Mouse (Mus musculus) midbrain, embryonic 14.5 days (tissue): Measurements from ENCODE around the gene Sh3rf3. TPM values are rescaled to one million over a fixed set of nuclear protein-coding genes. Genes with fewer than 3 reads are reported as not detected.

Experiments used
- ATAC-seq: fragments of 200-750 bp; cut with Nextera tagmentation; 2 replicates; pipeline ENCODE4 v1.8.0; 2017; ENCODE audit warnings: moderate number of reproducible peaks, moderate library complexity; ENCODE audit not compliant: low FRiP score, low TSS enrichment
- DNase-seq: peaks from one replicate; pipeline ENCODE4 v3.0.0-alpha.2; 2015
- H3K27ac ChIP-seq: fragments of 300-500 bp; sonication (generic); replicated peaks from 2 replicates; pipeline ENCODE4 v1.5.1; 2014; ENCODE audit warnings: mild to moderate bottlenecking, low read depth, low read length, moderate library complexity
- H3K27me3 ChIP-seq: fragments of 300-500 bp; sonication (generic); 2 replicates; pipeline ENCODE4 v1.6.1; 2014; ENCODE audit warnings: low read length, control low read depth, mixed read lengths; ENCODE audit not compliant: control insufficient read depth, insufficient read depth
- H3K36me3 ChIP-seq: fragments of 300-500 bp; sonication (generic); 2 replicates; pipeline ENCODE4 v1.6.1; 2014; ENCODE audit warnings: low read length, control low read depth; ENCODE audit not compliant: control insufficient read depth, insufficient read depth
- H3K4me1 ChIP-seq: fragments of 300-500 bp; sonication (generic); 2 replicates; pipeline ENCODE4 v1.6.1; 2014; ENCODE audit warnings: mild to moderate bottlenecking, antibody characterized with exemption, low read length, control low read depth; ENCODE audit not compliant: control insufficient read depth, insufficient read depth
- H3K4me2 ChIP-seq: fragments of 300-500 bp; sonication (generic); 2 replicates; pipeline ENCODE4 v1.6.1; 2014; ENCODE audit warnings: mild to moderate bottlenecking, low read length, moderate library complexity
- H3K4me3 ChIP-seq: fragments of 300-500 bp; sonication (generic); replicated peaks from 2 replicates; pipeline ENCODE4 v1.5.1; 2014; ENCODE audit warnings: low read depth, low read length
- H3K9ac ChIP-seq: fragments of 300-500 bp; sonication (generic); replicated peaks from 2 replicates; pipeline ENCODE4 v1.6.1; 2014; ENCODE audit warnings: mild to moderate bottlenecking, low read length, moderate library complexity
- H3K9me3 ChIP-seq: fragments of 300-500 bp; sonication (generic); 2 replicates; pipeline ENCODE4 v1.6.1; 2016; ENCODE audit warnings: low read length, control low read depth, mixed read lengths; ENCODE audit not compliant: control insufficient read depth
- WGBS: fragments of 180-500 bp; shearing (Covaris S2); extraction: QIAGEN DNeasy Blood & Tissue Kit; methylation state at CpG from one replicate; pipeline ENCODE4 v1.1.7; 2014; 5-methylcytosine and 5-hydroxymethylcytosine counted together
- polyA plus RNA-seq: library from polyadenylated mRNA; unstranded; fragments of >200 nt; fragmentation: Nextera tagmentation; extraction: Ambion mirVana; gene quantifications from 2 replicates; pipeline ENCODE4 v1.2.1, GENCODE M21; 2014

The Sh3rf3 gene
- polyA plus RNA-seq, 1 experiment from 2014 or later: 2.4 TPM

DNA sequence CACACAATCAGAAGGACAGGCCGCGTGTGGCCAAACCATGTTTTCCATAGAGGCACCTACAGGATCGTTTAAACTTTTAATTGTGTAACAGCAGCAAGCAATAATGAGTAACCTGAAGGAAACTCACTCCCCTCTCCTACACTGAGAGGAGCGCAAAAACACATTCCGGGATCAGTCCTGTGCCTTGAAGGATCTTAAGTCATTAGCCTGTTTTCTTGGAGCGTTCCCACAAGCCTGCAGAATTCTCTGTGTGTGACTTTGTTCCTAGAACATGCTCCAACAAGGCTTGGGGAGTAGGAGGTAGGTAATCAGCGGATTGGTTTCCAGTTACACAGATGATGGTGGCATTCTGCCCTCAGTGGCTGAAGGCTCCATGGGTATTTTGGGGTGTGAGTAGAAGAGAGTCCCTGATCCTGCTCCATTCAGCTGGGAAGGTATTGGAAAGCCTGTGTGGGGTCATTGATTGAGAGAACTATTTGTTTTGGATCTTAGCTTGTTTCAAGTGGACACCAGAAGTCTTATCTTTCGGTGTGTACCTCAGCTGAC is 108.6 kb downstream of the Sh3rf3 start:
- H3K4me2 ChIP-seq: no peak overlapping the region
- 92% methylated on average over 8 of the region's 8 CpGs for WGBS
- no peaks in the 10 kb centered on the region for H3K27me3 ChIP-seq
- H3K4me3 ChIP-seq: no peak overlapping the region
- H3K4me1 ChIP-seq: no peaks in the 10 kb centered on the region
- H3K9ac ChIP-seq: no peak overlapping the region
- H3K27ac ChIP-seq: no peak overlapping the region
- H3K9me3 ChIP-seq: no peaks in the 10 kb centered on the region
- DNase-seq: no peak
- H3K36me3 ChIP-seq: no peaks in the 10 kb centered on the region
- ATAC-seq: no peak

- H3K4me1 ChIP-seq: no peaks in the 10 kb centered on the region
- DNase-seq: no peak
- no peak overlapping the region for H3K27ac ChIP-seq
- WGBS: 92% methylated on average over 6 of the region's 6 CpGs
- no peaks in the 10 kb centered on the region for H3K9me3 ChIP-seq
- H3K4me3 ChIP-seq: no peak overlapping the region
- H3K4me2 ChIP-seq: no peak overlapping the region
- no peak overlapping the region for H3K9ac ChIP-seq
- H3K27me3 ChIP-seq: no peaks in the 10 kb centered on the region
- H3K36me3 ChIP-seq: no peaks in the 10 kb centered on the region
- no peak for ATAC-seq
Measured at GRCm38 (mm10) chr10:58922216-58922829, 109.2 kb downstream of the Sh3rf3 start.

- no peak for ATAC-seq
Measured at GRCm38 (mm10) chr10:58922993-58923392, 109.8 kb downstream of the Sh3rf3 start.

GRCm38 (mm10) chr10:58926578-58926977 is 113.4 kb downstream of the Sh3rf3 start:
- Histone ChIP-seq H3K27ac (no peak overlapping the region), H3K4me2 (no peak overlapping the region), H3K4me1 (no peaks in the 10 kb centered on the region), H3K9me3 (no peaks in the 10 kb centered on the region), H3K36me3 (no peaks in the 10 kb centered on the region), H3K4me3 (no peak overlapping the region), H3K9ac (no peak overlapping the region), H3K27me3 (no peaks in the 10 kb centered on the region)
- ATAC-seq (no peak), DNase-seq (no peak)
- 77% methylated on average over 5 of the region's 5 CpGs for WGBS

More at GRCm38 (mm10) chr10:58922993-58923392, 109.8 kb downstream of the Sh3rf3 start:
- no peak overlapping the region for H3K4me2 ChIP-seq
- H3K9ac ChIP-seq: no peak overlapping the region
- DNase-seq: no peak
- no peak overlapping the region for H3K4me3 ChIP-seq
- no peak overlapping the region for H3K27ac ChIP-seq
- H3K9me3 ChIP-seq: no peaks in the 10 kb centered on the region
- no peaks in the 10 kb centered on the region for H3K27me3 ChIP-seq
- H3K36me3 ChIP-seq: no peaks in the 10 kb centered on the region
- no peaks in the 10 kb centered on the region for H3K4me1 ChIP-seq
- 85% methylated on average over 2 of the region's 2 CpGs for WGBS

DNA sequence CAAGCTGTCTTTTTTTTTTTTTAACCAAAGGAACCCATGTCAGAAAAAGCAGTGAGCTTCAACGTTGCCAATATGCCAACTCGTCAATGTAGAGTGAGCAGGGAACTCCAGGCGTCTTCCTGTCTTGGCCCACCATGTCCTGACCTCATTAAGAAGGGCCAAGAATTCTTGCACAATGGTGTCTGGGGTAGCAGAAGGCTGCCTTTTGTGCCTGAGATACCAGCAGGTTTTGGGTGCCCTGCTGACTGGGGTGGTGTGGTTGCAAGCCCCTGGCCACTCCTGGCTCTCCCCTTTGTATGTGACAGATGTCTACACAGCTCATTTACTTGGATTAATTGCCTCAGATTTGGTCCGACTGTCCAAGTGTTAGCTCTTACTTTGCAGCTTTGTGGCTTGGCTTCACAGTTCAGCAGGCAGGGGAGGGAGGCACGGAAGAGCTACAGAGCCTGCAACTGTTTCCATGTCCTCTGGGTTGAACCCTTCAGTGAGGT is 115.8 kb downstream of the Sh3rf3 start:
- Histone ChIP-seq H3K4me3 (no peak overlapping the region), H3K9me3 (no peaks in the 10 kb centered on the region), H3K4me2 (no peak overlapping the region), H3K36me3 (no peaks in the 10 kb centered on the region), H3K4me1 (0 out of 2 replicates have a peak, but pooled peaks cover 5% of the 10 kb centered on the region), H3K27me3 (no peaks in the 10 kb centered on the region), H3K27ac (no peak overlapping the region), H3K9ac (no peak overlapping the region)
- DNase-seq (no peak), ATAC-seq (no peak)
- WGBS: 38% methylated on average over 5 of the region's 5 CpGs

DNA sequence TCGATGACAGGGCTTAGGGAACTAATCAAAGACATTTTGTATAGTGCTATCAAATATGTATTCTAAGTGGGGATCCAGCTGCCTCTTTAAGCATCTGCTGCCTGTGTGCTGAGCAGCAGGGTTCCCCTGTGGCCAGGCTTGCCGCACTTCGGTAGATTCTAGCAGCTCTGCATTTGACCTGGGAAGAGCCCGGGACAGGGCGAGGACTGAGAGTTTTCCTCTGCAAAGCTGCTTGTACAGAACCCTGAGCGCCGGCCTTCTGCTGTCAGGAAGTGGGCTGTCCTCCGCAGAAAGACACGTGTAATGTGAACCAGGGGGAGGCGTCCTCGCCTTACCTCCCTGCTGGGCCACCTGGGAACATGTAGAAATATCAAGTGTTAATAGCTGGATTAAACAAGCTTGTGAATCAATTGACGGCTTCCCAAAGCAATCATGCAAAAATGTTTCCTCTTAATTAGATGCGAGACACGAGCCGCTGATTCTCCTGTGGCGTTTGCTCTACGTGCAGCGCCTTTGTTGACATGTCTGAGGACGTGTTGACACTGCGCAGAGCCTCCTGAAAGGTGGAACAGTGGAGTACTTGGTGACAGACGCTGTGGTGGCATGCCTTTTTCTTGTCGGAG is 119.1 kb downstream of the Sh3rf3 start:
- peak; percentile 70 for DNase-seq
- Histone ChIP-seq H3K27ac (0 out of 2 replicates have a peak overlapping the region, but pooled peaks have one; percentile 49), H3K4me3 (peak overlapping the region; percentile 9; the same call in 1 of the 2 replicates), H3K9me3 (no peaks in the 10 kb centered on the region), H3K27me3 (no peaks in the 10 kb centered on the region), H3K4me2 (peak overlapping the region; percentile 45), H3K9ac (no peak overlapping the region; the same call in 1 of the 2 replicates), H3K4me1 (0 out of 2 replicates have a peak, but pooled peaks cover 5% of the 10 kb centered on the region), H3K36me3 (no peaks in the 10 kb centered on the region)
- WGBS: 21% methylated on average over 22 of the region's 22 CpGs
- ATAC-seq: peak; percentile 69

- H3K9me3 ChIP-seq: no peaks in the 10 kb centered on the region
- 78% methylated on average over 6 of the region's 6 CpGs for WGBS
- H3K9ac ChIP-seq: no peak overlapping the region
- no peak overlapping the region for H3K4me3 ChIP-seq
- DNase-seq (no peak), ATAC-seq (no peak)
- H3K27ac ChIP-seq: no peak overlapping the region
- H3K4me1 ChIP-seq: 0 out of 2 replicates have a peak, but pooled peaks cover 5% of the 10 kb centered on the region
- H3K27me3 ChIP-seq: no peaks in the 10 kb centered on the region
- no peak overlapping the region for H3K4me2 ChIP-seq
- no peaks in the 10 kb centered on the region for H3K36me3 ChIP-seq
Measured at GRCm38 (mm10) chr10:58935606-58936005, 122.4 kb downstream of the Sh3rf3 start.

- 67% methylated on average over 9 of the region's 9 CpGs for WGBS
- no peak for DNase-seq
- Histone ChIP-seq H3K36me3 (no peaks in the 10 kb centered on the region), H3K4me1 (0 out of 2 replicates have a peak, but pooled peaks cover 5% of the 10 kb centered on the region), H3K27ac (no peak overlapping the region), H3K9ac (no peak overlapping the region), H3K9me3 (no peaks in the 10 kb centered on the region), H3K27me3 (no peaks in the 10 kb centered on the region), H3K4me2 (no peak overlapping the region), H3K4me3 (no peak overlapping the region)
- ATAC-seq: no peak
Measured at GRCm38 (mm10) chr10:58936441-58936860, 123.3 kb downstream of the Sh3rf3 start.
